Mouse (Mus musculus): ENCODE measurements around the gene Tspo. TPM values are rescaled to one million over a fixed set of nuclear protein-coding genes. Genes with fewer than 3 reads are reported as not detected.

Gene Tspo
- total RNA-seq, 4 experiments from 2014 or later: 57.1 to 66.2 (median 60.4) TPM

Small RNA genes within 50 kb of the gene (microRNA-seq; reads per million reads assigned to microRNA genes)
- gene Gm24575: not detected

Other genes with a start within 250 kb of the Tspo start
- 10 to 100 TPM; 10.2 to 11.8 (median 11.1) TPM for gene Arfgap3, start 213.3 kb upstream of the Tspo start, total RNA-seq (2022)
- 100 to 1,000 TPM; 209 to 267 (median 247) TPM for gene Pacsin2, start 99.0 kb upstream of the Tspo start, total RNA-seq (2022)
- 10 to 100 TPM; 51.7 to 73.3 (median 59.8) TPM for gene Ttll1, start 52.7 kb upstream of the Tspo start, total RNA-seq (2022)
- 10 to 100 TPM in 1 of 4 experiments, 1 to 10 TPM in 3; 7.6 to 12.5 (median 9.4) TPM for gene Bik, start 36.7 kb upstream of the Tspo start, total RNA-seq (2022)
- 10 to 100 TPM; 43.6 to 51.3 (median 46.9) TPM for gene Mcat, start 195 bp downstream of the Tspo start, total RNA-seq (2022)
- 1 to 10 TPM; 5.3 to 6.7 (median 5.9) TPM for gene Ttll12, start 31.6 kb downstream of the Tspo start, total RNA-seq (2022)
- gene Scube1, start 161.4 kb downstream of the Tspo start, total RNA-seq (2022): under 1 TPM; 0.59 to 0.97 (median 0.84) TPM
- gene Mpped1, start 215.9 kb downstream of the Tspo start, total RNA-seq (2022): not detected

Measured in heart, adult 8-10 months (tissue).